Mouse (Mus musculus): ENCODE data around the gene Ppp1r9a. TPM values are rescaled to one million over a fixed set of nuclear protein-coding genes. Genes with fewer than 3 reads are reported as not detected.

Ppp1r9a gene
- polyA plus RNA-seq, 1 experiment from 2014 or later: 30.5 TPM

DNA sequence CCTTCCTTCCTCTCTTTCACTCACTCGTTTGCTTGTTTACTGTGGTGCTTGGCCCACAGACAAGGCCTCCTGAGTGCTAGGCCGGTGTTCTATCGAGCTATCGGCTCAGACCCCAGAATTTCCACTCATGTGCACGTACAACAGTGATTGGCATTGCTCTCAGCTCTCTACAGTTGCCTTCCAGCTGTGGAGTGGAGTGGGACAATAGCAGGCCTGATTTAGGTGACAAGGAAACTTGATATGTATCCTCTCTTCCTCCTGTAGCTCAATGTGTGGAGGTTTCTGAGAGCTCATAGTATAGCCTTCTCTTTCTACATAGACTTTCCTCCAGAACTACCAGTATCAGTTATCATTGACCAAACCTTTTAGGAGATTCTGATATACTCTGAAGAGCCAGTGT, 60.3 kb downstream of the Ppp1r9a start:
- Histone ChIP-seq H3K4me2 (replicated peaks) (no peak overlapping the region), H3K27me3 (no peaks in the 10 kb centered on the region), H3K4me3 (no peak overlapping the region), H3K4me1 (0 out of 2 replicates have a peak, but pooled peaks cover 10% of the 10 kb centered on the region), H3K36me3 (no peaks in the 10 kb centered on the region), H3K27ac (replicated peaks) (no peak overlapping the region), H3K9me3 (no peaks in the 10 kb centered on the region), H3K9ac (replicated peaks) (no peak overlapping the region)
- 78% methylated on average over 5 of the region's 5 CpGs for WGBS
- ATAC-seq (ENCODE audit: low FRiP score, low read depth): no peak

- Histone ChIP-seq H3K27me3 (no peaks in the 10 kb centered on the region), H3K4me1 (0 out of 2 replicates have a peak, but pooled peaks cover 10% of the 10 kb centered on the region), H3K27ac (replicated peaks) (no peak overlapping the region), H3K4me3 (no peak overlapping the region), H3K9ac (replicated peaks) (no peak overlapping the region), H3K9me3 (no peaks in the 10 kb centered on the region), H3K4me2 (replicated peaks) (no peak overlapping the region), H3K36me3 (no peaks in the 10 kb centered on the region)
- 95% methylated on average over 4 of the region's 4 CpGs for WGBS
- no peak for ATAC-seq (ENCODE audit: low FRiP score, low read depth)
These were observed 64.5 kb downstream of the Ppp1r9a start for GRCm38 (mm10) chr6:4967236-4967635.

DNA sequence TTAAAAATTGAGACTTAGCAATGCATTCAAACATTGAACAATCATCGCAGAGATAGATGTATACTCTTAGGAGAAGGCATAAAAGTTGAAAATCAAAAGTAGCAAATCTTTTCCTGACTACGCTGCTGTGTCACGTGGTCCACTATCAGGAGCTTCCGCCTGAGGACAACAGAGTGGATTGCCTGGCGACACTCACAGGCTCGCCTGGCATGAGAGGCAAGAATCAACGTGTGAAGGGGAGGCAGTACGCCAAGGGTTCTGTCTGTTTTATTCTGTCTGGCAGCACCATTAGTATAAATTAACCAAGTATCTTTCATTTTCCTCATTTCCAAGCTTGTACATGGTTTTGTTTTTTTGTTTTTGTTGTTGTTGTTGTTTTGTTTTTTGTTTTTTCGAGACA, 68.5 kb downstream of the Ppp1r9a start:
- Histone ChIP-seq H3K27ac (replicated peaks) (no peak overlapping the region), H3K27me3 (no peaks in the 10 kb centered on the region), H3K4me2 (replicated peaks) (no peak overlapping the region), H3K4me1 (no peaks in the 10 kb centered on the region), H3K4me3 (no peak overlapping the region), H3K36me3 (no peaks in the 10 kb centered on the region), H3K9me3 (no peaks in the 10 kb centered on the region), H3K9ac (replicated peaks) (no peak overlapping the region)
- 92% methylated on average over 9 of the region's 9 CpGs for WGBS
- ATAC-seq (ENCODE audit: low FRiP score, low read depth): no peak

- 78% methylated on average over 6 of the region's 6 CpGs for WGBS
- no peak for ATAC-seq (ENCODE audit: low FRiP score, low read depth)
These were observed 70.1 kb downstream of the Ppp1r9a start for GRCm38 (mm10) chr6:4972808-4973207.

GRCm38 (mm10) chr6:4973337-4973736, 70.6 kb downstream of the Ppp1r9a start:
- Histone ChIP-seq H3K36me3 (no peaks in the 10 kb centered on the region), H3K27me3 (no peaks in the 10 kb centered on the region), H3K9me3 (no peaks in the 10 kb centered on the region), H3K9ac (replicated peaks) (no peak overlapping the region), H3K4me3 (no peak overlapping the region), H3K27ac (replicated peaks) (no peak overlapping the region), H3K4me2 (replicated peaks) (no peak overlapping the region), H3K4me1 (no peaks in the 10 kb centered on the region)
- ATAC-seq (ENCODE audit: low FRiP score, low read depth): no peak
- WGBS: 91% methylated on average over 10 of the region's 10 CpGs

More at GRCm38 (mm10) chr6:4972808-4973207, 70.1 kb downstream of the Ppp1r9a start:
- Histone ChIP-seq H3K4me1 (no peaks in the 10 kb centered on the region), H3K9ac (replicated peaks) (no peak overlapping the region), H3K36me3 (no peaks in the 10 kb centered on the region), H3K27me3 (no peaks in the 10 kb centered on the region), H3K9me3 (no peaks in the 10 kb centered on the region), H3K27ac (replicated peaks) (no peak overlapping the region), H3K4me3 (no peak overlapping the region), H3K4me2 (replicated peaks) (no peak overlapping the region)

DNA sequence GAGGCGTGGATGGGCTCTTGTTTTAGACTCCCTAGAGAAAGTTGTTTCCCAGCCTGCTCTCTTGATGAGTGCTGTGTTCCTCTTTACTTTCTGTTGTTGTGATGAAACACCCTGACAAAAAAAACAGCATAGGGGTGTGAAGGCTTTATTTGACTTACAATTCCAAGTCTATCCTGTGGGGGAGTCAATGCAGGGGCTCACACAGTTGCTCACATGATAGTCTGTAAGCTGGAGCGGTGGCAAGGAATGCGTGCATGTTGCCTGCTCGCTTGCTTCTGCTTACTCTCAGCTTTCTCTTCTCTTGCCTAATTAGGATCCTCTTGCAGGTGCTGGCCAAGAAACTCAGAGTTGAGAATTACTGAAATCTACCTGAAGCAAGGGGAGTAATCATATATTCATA, 74.8 kb downstream of the Ppp1r9a start:
- Histone ChIP-seq H3K9ac (replicated peaks) (no peak overlapping the region), H3K9me3 (no peaks in the 10 kb centered on the region), H3K27ac (replicated peaks) (no peak overlapping the region), H3K4me2 (replicated peaks) (no peak overlapping the region), H3K27me3 (no peaks in the 10 kb centered on the region), H3K36me3 (no peaks in the 10 kb centered on the region), H3K4me3 (no peak overlapping the region), H3K4me1 (0 out of 2 replicates have a peak, but pooled peaks cover under 1% of the 10 kb centered on the region)
- no peak for ATAC-seq (ENCODE audit: low FRiP score, low read depth)
- 93% methylated on average over 4 of the region's 4 CpGs for WGBS

DNA sequence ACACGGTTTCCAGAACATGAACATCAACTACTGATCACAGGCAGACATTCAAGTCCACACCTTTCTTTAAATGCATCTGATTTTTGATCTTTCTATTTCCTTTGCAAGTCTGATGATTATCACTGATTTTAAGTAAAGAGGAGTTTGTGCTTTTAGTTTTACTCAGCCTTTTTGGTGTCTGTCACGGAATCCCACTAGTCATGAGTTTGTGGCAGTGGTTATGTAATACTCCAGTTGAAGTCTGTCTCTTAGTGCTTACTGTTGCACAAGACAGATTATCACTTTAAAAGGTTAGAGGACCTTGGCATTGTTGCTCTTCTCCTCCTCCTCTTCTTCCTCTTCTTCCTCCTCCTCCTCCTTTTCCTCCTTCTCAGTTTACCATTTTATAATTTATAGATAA, 75.5 kb downstream of the Ppp1r9a start:
- Histone ChIP-seq H3K9me3 (no peaks in the 10 kb centered on the region), H3K36me3 (no peaks in the 10 kb centered on the region), H3K27ac (replicated peaks) (no peak overlapping the region), H3K9ac (replicated peaks) (no peak overlapping the region), H3K4me1 (peaks cover 4% of the 10 kb centered on the region; the same call in 1 of the 2 replicates), H3K4me3 (no peak overlapping the region), H3K27me3 (no peaks in the 10 kb centered on the region), H3K4me2 (replicated peaks) (no peak overlapping the region)
- ATAC-seq (ENCODE audit: low FRiP score, low read depth): no peak
- WGBS: 92% methylated on average over 2 of the region's 2 CpGs

- no peak overlapping the region for H3K27ac ChIP-seq (replicated peaks)
- H3K4me3 ChIP-seq: no peak overlapping the region
- no peaks in the 10 kb centered on the region for H3K36me3 ChIP-seq
- H3K9ac ChIP-seq (replicated peaks): no peak overlapping the region
- peaks cover 4% of the 10 kb centered on the region; the same call in 1 of the 2 replicates for H3K4me1 ChIP-seq
- H3K4me2 ChIP-seq (replicated peaks): no peak overlapping the region
- H3K27me3 ChIP-seq: no peaks in the 10 kb centered on the region
- no peaks in the 10 kb centered on the region for H3K9me3 ChIP-seq
- no peak for ATAC-seq (ENCODE audit: low FRiP score, low read depth)
These were observed 76.2 kb downstream of the Ppp1r9a start for GRCm38 (mm10) chr6:4978897-4979296.

- Histone ChIP-seq H3K27ac (replicated peaks) (no peak overlapping the region), H3K4me3 (no peak overlapping the region), H3K27me3 (no peaks in the 10 kb centered on the region), H3K4me1 (peaks cover 4% of the 10 kb centered on the region; the same call in 1 of the 2 replicates), H3K9ac (replicated peaks) (no peak overlapping the region), H3K9me3 (no peaks in the 10 kb centered on the region), H3K4me2 (replicated peaks) (no peak overlapping the region), H3K36me3 (no peaks in the 10 kb centered on the region)
- WGBS: 26% methylated on average over 3 of the region's 3 CpGs
- ATAC-seq (ENCODE audit: low FRiP score, low read depth): no peak
These were observed 77.4 kb downstream of the Ppp1r9a start for GRCm38 (mm10) chr6:4980113-4980512.

- no peak overlapping the region for H3K4me2 ChIP-seq (replicated peaks)
- H3K9me3 ChIP-seq: no peaks in the 10 kb centered on the region
- H3K4me1 ChIP-seq: peaks cover 4% of the 10 kb centered on the region; the same call in 1 of the 2 replicates
- H3K4me3 ChIP-seq: no peak overlapping the region
- no peaks in the 10 kb centered on the region for H3K36me3 ChIP-seq
- no peaks in the 10 kb centered on the region for H3K27me3 ChIP-seq
- no peak; the same call in 1 of the 2 replicates for ATAC-seq (ENCODE audit: low FRiP score, low read depth)
- H3K9ac ChIP-seq (replicated peaks): no peak overlapping the region
- WGBS: 40% methylated on average over 9 of the region's 9 CpGs
- no peak overlapping the region for H3K27ac ChIP-seq (replicated peaks)
These were observed 80.0 kb downstream of the Ppp1r9a start for GRCm38 (mm10) chr6:4982686-4983162.

- no peak overlapping the region for H3K9ac ChIP-seq (replicated peaks)
- no peak overlapping the region for H3K4me2 ChIP-seq (replicated peaks)
- H3K27me3 ChIP-seq: no peaks in the 10 kb centered on the region
- ATAC-seq (ENCODE audit: low FRiP score, low read depth): no peak
- no peak overlapping the region for H3K4me3 ChIP-seq
- peaks cover 9% of the 10 kb centered on the region for H3K4me1 ChIP-seq
- no peak overlapping the region for H3K27ac ChIP-seq (replicated peaks)
- H3K36me3 ChIP-seq: no peaks in the 10 kb centered on the region
- no peaks in the 10 kb centered on the region for H3K9me3 ChIP-seq
- 99% methylated on average over 3 of the region's 3 CpGs for WGBS
These were observed 83.0 kb downstream of the Ppp1r9a start for GRCm38 (mm10) chr6:4985668-4986067.

DNA sequence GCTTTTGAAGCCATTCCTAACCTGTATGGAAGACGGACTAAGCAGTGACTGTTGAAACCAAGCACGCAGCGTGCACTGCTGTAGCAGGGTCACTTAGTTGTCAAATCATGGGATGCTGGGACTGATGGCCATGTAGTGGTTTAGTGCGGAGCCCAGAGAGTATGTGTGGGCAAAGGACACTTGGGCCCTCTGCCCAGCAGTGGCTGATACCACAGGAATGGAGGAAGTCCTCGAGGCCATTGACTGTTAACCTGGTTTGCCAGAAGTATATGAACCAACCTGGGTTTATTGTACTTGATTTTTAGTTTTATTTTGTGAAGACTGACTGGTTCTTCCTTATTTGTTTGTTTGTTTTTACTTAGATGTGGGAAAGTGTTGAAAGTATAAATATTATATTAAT, 84.4 kb downstream of the Ppp1r9a start:
- Histone ChIP-seq H3K4me2 (replicated peaks) (no peak overlapping the region), H3K9me3 (no peaks in the 10 kb centered on the region), H3K4me1 (peaks cover 9% of the 10 kb centered on the region), H3K9ac (replicated peaks) (no peak overlapping the region), H3K27me3 (no peaks in the 10 kb centered on the region), H3K36me3 (no peaks in the 10 kb centered on the region), H3K27ac (replicated peaks) (no peak overlapping the region), H3K4me3 (no peak overlapping the region)
- no peak for ATAC-seq (ENCODE audit: low FRiP score, low read depth)
- 89% methylated on average over 5 of the region's 5 CpGs for WGBS

- Histone ChIP-seq H3K9me3 (no peaks in the 10 kb centered on the region), H3K9ac (replicated peaks) (no peak overlapping the region), H3K4me3 (no peak overlapping the region), H3K36me3 (no peaks in the 10 kb centered on the region), H3K27ac (replicated peaks) (no peak overlapping the region), H3K4me1 (peaks cover 7% of the 10 kb centered on the region), H3K27me3 (no peaks in the 10 kb centered on the region), H3K4me2 (replicated peaks) (no peak overlapping the region)
- WGBS: 30% methylated on average over 4 of the region's 4 CpGs
- no peak for ATAC-seq (ENCODE audit: low FRiP score, low read depth)
These were observed 86.0 kb downstream of the Ppp1r9a start for GRCm38 (mm10) chr6:4988688-4989087.
